Mouse (Mus musculus) cerebellum, adult 9-11 months (tissue): ENCODE measurements around the gene Fbxo30.
"Not testable (repeated sequence)": the region's sequence is repeated elsewhere in the genome, so short reads cannot be mapped to it uniquely, and the experiment has no call there.

Source experiments
- DNase-seq: peaks from one replicate; pipeline ENCODE4 v3.0.0; 2022

The Fbxo30 gene

GRCm38 (mm10) chr10:11280578-11281463 lies at the start of gene Fbxo30:
Fbxo30 (plus strand) TSS chr10:11281330.
- peak; percentile 94 for DNase-seq

- no peak for DNase-seq
These were observed 47.9 kb upstream of the Fbxo30 start for GRCm38 (mm10) chr10:11233208-11233607.

GRCm38 (mm10) chr10:11242988-11243387 lies 38.1 kb upstream of the Fbxo30 start:
- not testable (repeated sequence) for DNase-seq

GRCm38 (mm10) chr10:11248210-11248609 lies 32.9 kb upstream of the Fbxo30 start:
- no peak for DNase-seq

GRCm38 (mm10) chr10:11250247-11250997 lies 30.7 kb upstream of the Fbxo30 start:
- no peak for DNase-seq

DNA sequence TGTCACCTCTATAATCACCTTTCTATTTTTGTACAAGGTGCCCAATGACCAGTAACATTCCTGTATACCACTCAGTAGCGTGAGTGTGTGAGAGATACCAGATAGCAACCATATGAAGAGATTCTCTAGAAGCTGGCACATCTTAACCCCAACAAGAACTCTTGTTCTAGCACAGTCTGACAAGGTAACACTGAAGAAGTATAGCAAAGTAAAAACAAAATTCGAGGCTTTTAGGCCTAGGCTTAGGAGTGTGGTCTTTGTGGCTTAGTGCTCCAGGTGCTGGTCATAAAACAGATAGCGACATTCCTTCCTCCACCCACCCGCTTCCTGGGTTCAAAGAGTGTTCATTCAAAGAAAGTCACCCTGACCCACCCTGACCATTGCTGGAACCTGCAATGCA lies 27.5 kb upstream of the Fbxo30 start:
- not testable (repeated sequence) for DNase-seq

DNA sequence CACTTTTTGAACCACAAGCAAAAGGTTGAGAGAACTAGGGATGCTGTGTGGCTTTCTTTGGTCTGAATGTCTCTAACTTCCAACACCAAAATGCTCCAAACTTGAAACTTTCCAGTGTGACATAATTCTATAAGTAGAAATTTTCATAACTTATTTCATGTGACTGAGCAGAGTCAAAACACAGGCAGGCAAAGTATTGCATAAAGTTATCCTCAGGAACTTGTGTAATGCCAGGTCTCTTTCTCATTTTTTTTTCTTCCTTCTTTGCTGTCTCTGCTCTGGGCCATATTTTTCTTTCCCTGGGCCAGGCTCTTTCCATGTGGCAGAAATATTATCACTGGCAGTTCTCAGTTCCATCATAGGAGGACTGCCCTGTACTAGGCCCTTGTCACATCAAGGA lies 21.0 kb upstream of the Fbxo30 start:
- no peak for DNase-seq

- not testable (repeated sequence) for DNase-seq
These were observed 18.8 kb upstream of the Fbxo30 start for GRCm38 (mm10) chr10:11262292-11262691.

DNA sequence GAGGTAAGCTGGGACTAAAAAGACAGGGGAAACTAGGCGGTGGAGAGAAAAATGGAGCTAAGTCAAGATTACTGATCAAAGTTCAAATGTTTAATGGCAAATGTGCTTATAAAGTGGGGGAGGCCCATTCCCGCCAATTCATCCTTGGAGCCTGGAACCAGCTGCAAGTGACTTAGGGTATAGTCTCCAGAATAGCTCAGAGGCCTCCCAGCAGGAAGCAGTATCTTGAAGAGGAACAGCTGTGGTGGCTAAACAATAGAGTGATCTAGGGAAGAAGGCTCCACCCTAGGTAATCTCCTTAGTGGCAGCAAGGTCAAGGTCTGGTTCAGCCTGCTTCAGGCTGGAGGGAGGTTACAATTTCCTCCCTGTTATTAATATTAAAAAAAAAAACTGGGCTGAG lies 17.3 kb upstream of the Fbxo30 start:
- DNase-seq = not testable (repeated sequence)

- no peak for DNase-seq
These were observed 12.0 kb upstream of the Fbxo30 start for GRCm38 (mm10) chr10:11269165-11269564.

- peak; percentile 32 for DNase-seq
These were observed 6.7 kb upstream of the Fbxo30 start for GRCm38 (mm10) chr10:11274431-11274830.

- no peak for DNase-seq
These were observed 924 bp upstream of the Fbxo30 start for GRCm38 (mm10) chr10:11280235-11280577.

- peak; percentile 57 for DNase-seq
These were observed 572 bp downstream of the Fbxo30 start for GRCm38 (mm10) chr10:11281498-11282305.

DNA sequence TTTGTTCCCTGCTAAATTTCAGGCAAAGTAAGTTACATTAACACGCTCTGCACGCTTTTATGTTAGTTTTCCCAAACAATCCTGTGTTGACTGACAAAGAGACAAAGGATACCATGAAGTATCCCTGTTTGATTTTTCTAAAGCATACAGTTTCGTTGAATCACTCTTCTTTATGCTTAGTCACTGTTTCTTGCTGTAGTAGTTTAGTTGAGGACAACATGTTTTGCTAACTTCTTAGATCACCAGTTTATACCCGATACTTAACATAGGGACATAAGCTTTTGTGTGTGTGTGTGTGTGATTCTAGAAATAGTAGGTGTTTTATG lies 1.1 kb downstream of the Fbxo30 start:
- no peak for DNase-seq

- DNase-seq = no peak
These were observed 17.3 kb downstream of the Fbxo30 start for GRCm38 (mm10) chr10:11298418-11298817.

DNA sequence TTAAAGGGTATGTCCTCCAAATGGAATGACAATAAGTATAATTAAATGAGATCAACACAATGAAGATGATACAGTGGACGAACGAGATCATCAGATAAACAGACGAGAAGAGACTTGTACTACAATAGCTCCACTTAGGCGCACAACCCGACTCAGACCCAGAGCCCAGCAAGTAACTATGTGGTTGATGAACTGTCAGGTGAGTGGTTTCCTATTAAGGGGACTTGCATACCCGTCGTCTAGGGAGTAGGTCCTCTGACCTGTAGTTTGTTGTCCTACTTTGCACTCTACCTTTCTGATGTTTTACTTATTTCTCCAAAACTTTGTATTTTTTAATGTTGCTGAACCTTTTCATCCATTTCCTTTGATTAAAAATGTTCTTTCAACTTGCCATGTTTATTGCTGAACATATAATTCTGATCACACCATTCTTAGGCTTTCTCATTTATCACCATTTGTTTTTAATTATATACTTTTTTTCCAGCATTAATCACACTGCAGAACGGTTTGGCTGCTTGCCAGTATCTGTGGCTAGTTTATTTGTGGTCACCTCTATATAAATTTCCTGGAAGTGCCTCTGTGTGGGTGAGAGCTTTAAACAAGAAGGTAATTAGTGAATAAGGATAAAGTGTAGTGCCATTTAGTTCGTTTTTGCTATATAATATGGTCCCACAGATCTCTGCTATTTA lies 24.4 kb downstream of the Fbxo30 start:
- DNase-seq = no peak

DNA sequence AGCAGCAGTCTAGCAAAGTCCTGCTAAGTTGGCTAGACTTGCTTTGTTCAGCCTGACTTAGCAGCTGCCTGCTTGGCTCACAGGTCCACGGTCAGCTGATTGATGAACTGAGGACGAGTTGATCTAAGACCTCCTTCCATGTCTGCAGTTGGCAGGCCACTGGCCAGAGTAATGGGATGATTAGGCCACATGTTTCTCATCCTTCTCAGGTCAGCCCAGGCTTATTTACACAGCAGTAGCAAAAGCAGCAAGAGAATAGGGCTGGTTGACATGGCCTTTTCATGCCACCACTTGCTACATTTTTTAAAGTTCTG lies 24.9 kb downstream of the Fbxo30 start:
- DNase-seq = no peak

- DNase-seq = no peak
These were observed 28.7 kb downstream of the Fbxo30 start for GRCm38 (mm10) chr10:11309866-11310265.

DNA sequence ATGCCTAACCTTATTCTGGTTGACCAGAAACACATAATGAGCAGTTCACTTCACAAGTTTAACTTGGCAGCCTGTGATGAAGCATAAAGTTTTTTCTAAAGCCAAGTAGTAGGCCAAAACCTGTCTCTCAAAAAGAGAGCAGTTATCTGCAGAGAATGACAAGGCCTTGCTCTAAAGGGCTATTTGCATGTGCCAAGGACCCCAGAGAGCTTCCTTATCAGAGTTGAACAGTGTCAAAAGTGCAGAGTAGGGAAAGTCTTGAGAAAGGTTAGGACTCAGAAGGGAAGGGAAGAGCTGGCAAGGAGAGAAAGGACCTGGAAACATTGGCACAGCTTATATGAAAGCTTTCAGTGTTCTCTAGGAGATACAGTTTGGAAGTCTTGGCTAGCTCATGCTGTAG lies 29.4 kb downstream of the Fbxo30 start:
- no peak for DNase-seq

DNA sequence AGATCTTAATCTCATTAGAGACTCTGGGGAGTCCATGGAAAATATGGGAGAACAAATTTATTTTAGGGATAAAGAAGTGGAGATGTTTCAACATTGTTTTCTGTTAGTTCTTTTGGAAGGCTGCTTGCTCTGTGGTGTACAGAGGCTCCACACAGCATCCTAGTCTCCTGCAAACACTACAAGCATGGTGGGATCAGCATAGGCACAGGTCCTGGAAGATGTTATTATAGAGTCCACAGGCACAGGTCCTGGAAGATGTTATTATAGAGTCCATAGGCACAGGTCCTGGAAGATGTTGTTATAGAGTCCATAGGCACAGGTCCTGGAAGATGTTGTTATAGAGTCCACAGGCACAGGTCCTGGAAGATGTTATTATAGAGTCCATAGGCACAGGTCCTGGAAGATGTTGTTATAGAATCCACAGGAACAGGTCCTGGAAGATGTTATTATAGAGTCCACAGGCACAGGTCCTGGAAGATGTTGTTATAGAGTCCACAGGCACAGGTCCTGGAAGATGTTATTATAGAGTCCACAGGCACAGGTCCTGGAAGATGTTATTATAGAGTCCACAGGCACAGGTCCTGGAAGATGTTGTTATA lies 36.8 kb downstream of the Fbxo30 start:
- DNase-seq = not testable (repeated sequence)

GRCm38 (mm10) chr10:11319446-11319970 lies 38.4 kb downstream of the Fbxo30 start:
- DNase-seq = no peak

GRCm38 (mm10) chr10:11322316-11322715 lies 41.2 kb downstream of the Fbxo30 start:
- DNase-seq = no peak
